Mouse (Mus musculus) heart, postnatal 0 days (tissue): Measurements from ENCODE around the gene S100a6. TPM values are rescaled to one million over a fixed set of nuclear protein-coding genes. Genes with fewer than 3 reads are reported as not detected.
A peak's percentile ranks its signal among the peaks of the same experiment; 100 is the strongest.

Experiments used
- ATAC-seq: fragments of 200-750 bp; cut with Nextera tagmentation; 2 replicates; pipeline ENCODE4 v1.8.0; 2017; ENCODE audit warnings: low read depth, moderate number of reproducible peaks, moderate library complexity; ENCODE audit not compliant: insufficient read depth
- DNase-seq: peaks from one replicate; pipeline ENCODE4 v3.0.0-alpha.2; 2016; ENCODE audit warnings: low spot score
- H3K27ac ChIP-seq: fragments of 300-500 bp; sonication (generic); 2 replicates; pipeline ENCODE4 v1.5.1; 2014; ENCODE audit warnings: low read depth, mild to moderate bottlenecking
- H3K27me3 ChIP-seq: fragments of 300-500 bp; sonication (generic); 2 replicates; pipeline ENCODE4 v1.6.1; 2014; ENCODE audit warnings: low read length, mixed read lengths; ENCODE audit not compliant: control insufficient read depth, insufficient read depth
- H3K36me3 ChIP-seq: fragments of 300-500 bp; sonication (generic); replicated peaks from 2 replicates; pipeline ENCODE4 v1.6.1; 2014; ENCODE audit warnings: low read length, mixed read lengths; ENCODE audit not compliant: control insufficient read depth, insufficient read depth
- H3K4me1 ChIP-seq: fragments of 300-500 bp; sonication (generic); 2 replicates; pipeline ENCODE4 v1.6.1; 2014; ENCODE audit warnings: antibody characterized with exemption; ENCODE audit not compliant: control insufficient read depth, insufficient read depth
- H3K4me2 ChIP-seq: fragments of 300-500 bp; sonication (generic); 2 replicates; pipeline ENCODE4 v1.6.1; 2014; ENCODE audit warnings: low read depth, mild to moderate bottlenecking, low read length, moderate library complexity
- H3K4me3 ChIP-seq: fragments of 300-500 bp; sonication (generic); 2 replicates; pipeline ENCODE4 v1.5.1; 2014; ENCODE audit warnings: low read depth, low read length
- H3K9ac ChIP-seq: fragments of 300-500 bp; sonication (generic); replicated peaks from 2 replicates; pipeline ENCODE4 v1.6.1; 2014; ENCODE audit warnings: low read depth, low read length, mixed read lengths
- H3K9me3 ChIP-seq: fragments of 300-500 bp; sonication (generic); replicated peaks from 2 replicates; pipeline ENCODE4 v1.6.1; 2016; ENCODE audit warnings: low read length; ENCODE audit not compliant: control insufficient read depth
- CTCF ChIP-seq: IDR thresholded peaks from 2 replicates; pipeline ENCODE4 v1.5.1; 2016; ENCODE audit warnings: antibody characterized with exemption, control low read depth, low read depth
- EP300 ChIP-seq: IDR thresholded peaks from 2 replicates; pipeline ENCODE4 v1.6.1; 2016; ENCODE audit warnings: antibody characterized with exemption, low read depth
- WGBS: fragments of 180-500 bp; shearing (Covaris S2); extraction: QIAGEN DNeasy Blood & Tissue Kit; methylation state at CpG from one replicate; pipeline ENCODE4 v1.1.7; 2014; 5-methylcytosine and 5-hydroxymethylcytosine counted together
- polyA plus RNA-seq: library from polyadenylated mRNA; unstranded; fragments of >200 nt; fragmentation: Nextera tagmentation; extraction: Ambion mirVana; gene quantifications from 2 replicates; pipeline ENCODE4 v1.2.1, GENCODE M21; 2015
- total RNA-seq: library from RNA; depleted of rRNA; stranded (reverse); fragments of >200 nt; gene quantifications from 2 replicates; pipeline ENCODE4 v1.2.3, GENCODE M21; 2014; ENCODE audit warnings: low replicate concordance

S100a6 gene
- total and polyA plus RNA-seq, 2 experiments from 2014 or later, result 82.9 to 97.5 TPM

GRCm38 (mm10) chr3:90626266-90627021, 13.8 kb downstream of the S100a6 start:
- no peaks in the 10 kb centered on the region for H3K9me3 ChIP-seq
- DNase-seq, result no peak
- no peak overlapping the region for H3K9ac ChIP-seq
- H3K4me3 ChIP-seq, result no peak overlapping the region
- H3K36me3 ChIP-seq, result no peaks in the 10 kb centered on the region
- no peak overlapping the region for H3K27ac ChIP-seq
- no peaks in the 10 kb centered on the region for H3K27me3 ChIP-seq
- no peak overlapping the region for H3K4me2 ChIP-seq
- H3K4me1 ChIP-seq, result 0 out of 2 replicates have a peak, but pooled peaks cover 10% of the 10 kb centered on the region
- no peak for TF ChIP-seq CTCF
- TF ChIP-seq EP300, result no peak
- WGBS, result 67% methylated on average over 9 of the region's 9 CpGs
- ATAC-seq, result no peak

GRCm38 (mm10) chr3:90627366-90627765, 14.7 kb downstream of the S100a6 start:
- no peak for ATAC-seq
- 0 out of 2 replicates have a peak, but pooled peaks cover 10% of the 10 kb centered on the region for H3K4me1 ChIP-seq
- no peaks in the 10 kb centered on the region for H3K36me3 ChIP-seq
- no peaks in the 10 kb centered on the region for H3K9me3 ChIP-seq
- no peak for DNase-seq
- no peak overlapping the region for H3K4me2 ChIP-seq
- H3K27me3 ChIP-seq, result no peaks in the 10 kb centered on the region
- H3K9ac ChIP-seq, result no peak overlapping the region
- no peak overlapping the region for H3K4me3 ChIP-seq
- H3K27ac ChIP-seq, result no peak overlapping the region
- no peak for TF ChIP-seq EP300
- TF ChIP-seq CTCF, result no peak
- 84% methylated on average over 5 of the region's 5 CpGs for WGBS

GRCm38 (mm10) chr3:90627807-90628206, 15.1 kb downstream of the S100a6 start:
- DNase-seq, result no peak
- peak; percentile 67; the same call in 1 of the 2 replicates for ATAC-seq
- no peak overlapping the region for H3K4me2 ChIP-seq
- H3K9ac ChIP-seq, result no peak overlapping the region
- H3K36me3 ChIP-seq, result no peaks in the 10 kb centered on the region
- no peak overlapping the region for H3K4me3 ChIP-seq
- no peaks in the 10 kb centered on the region for H3K9me3 ChIP-seq
- no peaks in the 10 kb centered on the region for H3K27me3 ChIP-seq
- WGBS, result 55% methylated on average over 4 of the region's 4 CpGs
- H3K27ac ChIP-seq, result no peak overlapping the region
- peak; percentile 58 for TF ChIP-seq CTCF
- no peak for TF ChIP-seq EP300
- H3K4me1 ChIP-seq, result 0 out of 2 replicates have a peak, but pooled peaks cover 10% of the 10 kb centered on the region

GRCm38 (mm10) chr3:90629298-90629697, 16.6 kb downstream of the S100a6 start:
- H3K36me3 ChIP-seq, result no peaks in the 10 kb centered on the region
- TF ChIP-seq CTCF (no peak), EP300 (no peak)
- no peak overlapping the region for H3K9ac ChIP-seq
- no peaks in the 10 kb centered on the region for H3K27me3 ChIP-seq
- H3K4me2 ChIP-seq, result no peak overlapping the region
- ATAC-seq (no peak), DNase-seq (no peak)
- H3K4me3 ChIP-seq, result no peak overlapping the region
- H3K4me1 ChIP-seq, result no peaks in the 10 kb centered on the region
- WGBS, result 60% methylated on average over 2 of the region's 2 CpGs
- no peaks in the 10 kb centered on the region for H3K9me3 ChIP-seq
- no peak overlapping the region for H3K27ac ChIP-seq

- no peak overlapping the region for H3K27ac ChIP-seq
- no peak overlapping the region for H3K9ac ChIP-seq
- H3K4me1 ChIP-seq, result no peaks in the 10 kb centered on the region
- TF ChIP-seq CTCF, result no peak
- no peak for TF ChIP-seq EP300
- no peaks in the 10 kb centered on the region for H3K36me3 ChIP-seq
- no peak overlapping the region for H3K4me2 ChIP-seq
- 69% methylated on average over 2 of the region's 2 CpGs for WGBS
- H3K27me3 ChIP-seq, result no peaks in the 10 kb centered on the region
- no peaks in the 10 kb centered on the region for H3K9me3 ChIP-seq
- H3K4me3 ChIP-seq, result no peak overlapping the region
- no peak for DNase-seq
- no peak for ATAC-seq
Measured at GRCm38 (mm10) chr3:90631984-90632383, 19.3 kb downstream of the S100a6 start.
